Mouse (Mus musculus): ENCODE measurements around the gene Tgfb3. TPM values are rescaled to one million over a fixed set of nuclear protein-coding genes. Genes with fewer than 3 reads are reported as not detected.
A peak's percentile ranks its signal among the peaks of the same experiment; 100 is the strongest.

Gene Tgfb3
- total and polyA plus RNA-seq, 2 experiments from 2014 or later, result 3.6 to 3.7 TPM

GRCm38 (mm10) chr12:86027000-86027399 lies 51.8 kb downstream of the Tgfb3 start:
- H3K36me3 ChIP-seq (ENCODE audit: insufficient read depth, low read length), result no peaks in the 10 kb centered on the region
- no peak overlapping the region for H3K4me3 ChIP-seq (ENCODE audit: low read depth, low read length)
- H3K9ac ChIP-seq (replicated peaks; ENCODE audit: low read length, poor library complexity, severe bottlenecking), result no peak overlapping the region
- DNase-seq (ENCODE audit: low spot score) (peak; percentile 65), ATAC-seq (ENCODE audit: low FRiP score) (no peak)
- H3K27ac ChIP-seq (ENCODE audit: low read depth, low read length), result no peak overlapping the region
- 74% methylated on average over 5 of the region's 5 CpGs for WGBS
- no peaks in the 10 kb centered on the region for H3K27me3 ChIP-seq (ENCODE audit: insufficient read depth, low read length)
- H3K4me2 ChIP-seq (ENCODE audit: low read depth, low read length, poor library complexity, severe bottlenecking), result no peak overlapping the region
- no peak for TF ChIP-seq CTCF (IDR thresholded peaks at IDR 0.05)
- no peaks in the 10 kb centered on the region for H3K9me3 ChIP-seq (ENCODE audit: low read length)
- no peaks in the 10 kb centered on the region for H3K4me1 ChIP-seq (ENCODE audit: insufficient read depth, low read length)

- WGBS, result 89% methylated on average over 6 of the region's 6 CpGs
- no peak overlapping the region for H3K9ac ChIP-seq (replicated peaks; ENCODE audit: low read length, poor library complexity, severe bottlenecking)
Observed at GRCm38 (mm10) chr12:86025480-86025879, 53.4 kb downstream of the Tgfb3 start.

GRCm38 (mm10) chr12:86024426-86024825 lies 54.4 kb downstream of the Tgfb3 start:
- DNase-seq (ENCODE audit: low spot score), result peak; percentile 47
- TF ChIP-seq CTCF (IDR thresholded peaks at IDR 0.05), result peak; percentile 68
- Histone ChIP-seq H3K4me2 (ENCODE audit: low read depth, low read length, poor library complexity, severe bottlenecking) (no peak overlapping the region), H3K9ac (replicated peaks; ENCODE audit: low read length, poor library complexity, severe bottlenecking) (no peak overlapping the region), H3K36me3 (ENCODE audit: insufficient read depth, low read length) (no peaks in the 10 kb centered on the region), H3K27me3 (ENCODE audit: insufficient read depth, low read length) (no peaks in the 10 kb centered on the region), H3K4me3 (ENCODE audit: low read depth, low read length) (no peak overlapping the region), H3K9me3 (ENCODE audit: low read length) (no peaks in the 10 kb centered on the region), H3K27ac (ENCODE audit: low read depth, low read length) (no peak overlapping the region), H3K4me1 (ENCODE audit: insufficient read depth, low read length) (no peaks in the 10 kb centered on the region)
- 60% methylated on average over 4 of the region's 4 CpGs for WGBS
- ATAC-seq (ENCODE audit: low FRiP score), result no peak

More at GRCm38 (mm10) chr12:86025480-86025879, 53.4 kb downstream of the Tgfb3 start:
- H3K36me3 ChIP-seq (ENCODE audit: insufficient read depth, low read length), result no peaks in the 10 kb centered on the region
- DNase-seq (ENCODE audit: low spot score), result no peak
- H3K4me1 ChIP-seq (ENCODE audit: insufficient read depth, low read length), result no peaks in the 10 kb centered on the region
- no peak for ATAC-seq (ENCODE audit: low FRiP score)
- H3K27me3 ChIP-seq (ENCODE audit: insufficient read depth, low read length), result no peaks in the 10 kb centered on the region
- H3K4me3 ChIP-seq (ENCODE audit: low read depth, low read length), result no peak overlapping the region
- no peaks in the 10 kb centered on the region for H3K9me3 ChIP-seq (ENCODE audit: low read length)
- no peak overlapping the region for H3K4me2 ChIP-seq (ENCODE audit: low read depth, low read length, poor library complexity, severe bottlenecking)
- H3K27ac ChIP-seq (ENCODE audit: low read depth, low read length), result no peak overlapping the region
- no peak for TF ChIP-seq CTCF (IDR thresholded peaks at IDR 0.05)

- no peaks in the 10 kb centered on the region for H3K27me3 ChIP-seq (ENCODE audit: insufficient read depth, low read length)
- no peak overlapping the region for H3K4me3 ChIP-seq (ENCODE audit: low read depth, low read length)
- WGBS, result 84% methylated on average over 4 of the region's 4 CpGs
- H3K9me3 ChIP-seq (ENCODE audit: low read length), result no peaks in the 10 kb centered on the region
- DNase-seq (ENCODE audit: low spot score) (peak; percentile 34), ATAC-seq (ENCODE audit: low FRiP score) (no peak)
- H3K4me2 ChIP-seq (ENCODE audit: low read depth, low read length, poor library complexity, severe bottlenecking), result no peak overlapping the region
- no peak overlapping the region for H3K9ac ChIP-seq (replicated peaks; ENCODE audit: low read length, poor library complexity, severe bottlenecking)
- TF ChIP-seq CTCF (IDR thresholded peaks at IDR 0.05), result no peak
- no peaks in the 10 kb centered on the region for H3K36me3 ChIP-seq (ENCODE audit: insufficient read depth, low read length)
- no peak overlapping the region for H3K27ac ChIP-seq (ENCODE audit: low read depth, low read length)
- H3K4me1 ChIP-seq (ENCODE audit: insufficient read depth, low read length), result no peaks in the 10 kb centered on the region
Observed at GRCm38 (mm10) chr12:86023081-86023871, 55.6 kb downstream of the Tgfb3 start.

- no peak for DNase-seq (ENCODE audit: low spot score)
- no peak for ATAC-seq (ENCODE audit: low FRiP score)
- no peak for TF ChIP-seq CTCF (IDR thresholded peaks at IDR 0.05)
- Histone ChIP-seq H3K36me3 (ENCODE audit: insufficient read depth, low read length) (no peaks in the 10 kb centered on the region), H3K4me3 (ENCODE audit: low read depth, low read length) (no peak overlapping the region), H3K9me3 (ENCODE audit: low read length) (no peaks in the 10 kb centered on the region), H3K27me3 (ENCODE audit: insufficient read depth, low read length) (no peaks in the 10 kb centered on the region), H3K4me2 (ENCODE audit: low read depth, low read length, poor library complexity, severe bottlenecking) (no peak overlapping the region), H3K27ac (ENCODE audit: low read depth, low read length) (no peak overlapping the region), H3K9ac (replicated peaks; ENCODE audit: low read length, poor library complexity, severe bottlenecking) (no peak overlapping the region), H3K4me1 (ENCODE audit: insufficient read depth, low read length) (no peaks in the 10 kb centered on the region)
- 83% methylated on average over 9 of the region's 9 CpGs for WGBS
Observed at GRCm38 (mm10) chr12:86022282-86022984, 56.4 kb downstream of the Tgfb3 start.

- 80% methylated on average over 6 of the region's 6 CpGs for WGBS
- no peaks in the 10 kb centered on the region for H3K36me3 ChIP-seq (ENCODE audit: insufficient read depth, low read length)
- no peak overlapping the region for H3K4me2 ChIP-seq (ENCODE audit: low read depth, low read length, poor library complexity, severe bottlenecking)
- H3K4me3 ChIP-seq (ENCODE audit: low read depth, low read length), result no peak overlapping the region
- DNase-seq (ENCODE audit: low spot score) (no peak), ATAC-seq (ENCODE audit: low FRiP score) (no peak)
- no peaks in the 10 kb centered on the region for H3K27me3 ChIP-seq (ENCODE audit: insufficient read depth, low read length)
- no peak overlapping the region for H3K27ac ChIP-seq (ENCODE audit: low read depth, low read length)
- H3K4me1 ChIP-seq (ENCODE audit: insufficient read depth, low read length), result no peaks in the 10 kb centered on the region
- TF ChIP-seq CTCF (IDR thresholded peaks at IDR 0.05), result no peak
- H3K9me3 ChIP-seq (ENCODE audit: low read length), result no peaks in the 10 kb centered on the region
- no peak overlapping the region for H3K9ac ChIP-seq (replicated peaks; ENCODE audit: low read length, poor library complexity, severe bottlenecking)
Observed at GRCm38 (mm10) chr12:86021583-86021982, 57.3 kb downstream of the Tgfb3 start.
